Mouse (Mus musculus) intestine, embryonic 16.5 days (tissue): ENCODE results near the gene Susd2. TPM values are rescaled to one million over a fixed set of nuclear protein-coding genes. Genes with fewer than 3 reads are reported as not detected.

Source experiments
- ATAC-seq: fragments of 200-750 bp; cut with Nextera tagmentation; 2 replicates; pipeline ENCODE4 v1.8.0; 2017; ENCODE audit warnings: moderate TSS enrichment, moderate library complexity
- H3K27ac ChIP-seq: fragments of 300-500 bp; sonication (generic); 2 replicates; pipeline ENCODE4 v1.5.1; 2014; ENCODE audit warnings: mild to moderate bottlenecking, low read length
- H3K27me3 ChIP-seq: fragments of 300-500 bp; sonication (generic); replicated peaks from 2 replicates; pipeline ENCODE4 v1.6.1; 2014; ENCODE audit warnings: low read length, control low read depth, mixed read lengths; ENCODE audit not compliant: control insufficient read depth, insufficient read depth
- H3K36me3 ChIP-seq: fragments of 300-500 bp; sonication (generic); 2 replicates; pipeline ENCODE4 v1.6.1; 2014; ENCODE audit warnings: low read length, control low read depth; ENCODE audit not compliant: control insufficient read depth, insufficient read depth
- H3K4me1 ChIP-seq: fragments of 300-500 bp; sonication (generic); 2 replicates; pipeline ENCODE4 v1.6.1; 2014; ENCODE audit warnings: low read length, control low read depth, mixed read lengths; ENCODE audit not compliant: control insufficient read depth, insufficient read depth
- H3K4me2 ChIP-seq: fragments of 300-500 bp; sonication (generic); 2 replicates; pipeline ENCODE4 v1.6.1; 2014; ENCODE audit warnings: low read depth, low read length, control low read depth
- H3K4me3 ChIP-seq: fragments of 300-500 bp; sonication (generic); 2 replicates; pipeline ENCODE4 v1.5.1; 2014; ENCODE audit warnings: mild to moderate bottlenecking, low read length
- H3K9ac ChIP-seq: fragments of 300-500 bp; sonication (generic); 2 replicates; pipeline ENCODE4 v1.6.1; 2014; ENCODE audit warnings: low read depth, low read length
- H3K9me3 ChIP-seq: fragments of 300-500 bp; sonication (generic); 2 replicates; pipeline ENCODE4 v1.6.1; 2016; ENCODE audit warnings: low read length, control low read depth; ENCODE audit not compliant: control insufficient read depth
- WGBS: fragments of 180-500 bp; shearing (Covaris S2); extraction: QIAGEN DNeasy Blood & Tissue Kit; methylation state at CpG from one replicate; pipeline ENCODE4 v1.1.7; 2014; 5-methylcytosine and 5-hydroxymethylcytosine counted together
- polyA plus RNA-seq: library from polyadenylated mRNA; unstranded; fragments of >200 nt; fragmentation: Nextera tagmentation; extraction: Ambion mirVana; gene quantifications from 2 replicates; pipeline ENCODE4 v1.2.1, GENCODE M21; 2015

The Susd2 gene
- polyA plus RNA-seq, 1 experiment from 2014 or later: 19.1 TPM

DNA sequence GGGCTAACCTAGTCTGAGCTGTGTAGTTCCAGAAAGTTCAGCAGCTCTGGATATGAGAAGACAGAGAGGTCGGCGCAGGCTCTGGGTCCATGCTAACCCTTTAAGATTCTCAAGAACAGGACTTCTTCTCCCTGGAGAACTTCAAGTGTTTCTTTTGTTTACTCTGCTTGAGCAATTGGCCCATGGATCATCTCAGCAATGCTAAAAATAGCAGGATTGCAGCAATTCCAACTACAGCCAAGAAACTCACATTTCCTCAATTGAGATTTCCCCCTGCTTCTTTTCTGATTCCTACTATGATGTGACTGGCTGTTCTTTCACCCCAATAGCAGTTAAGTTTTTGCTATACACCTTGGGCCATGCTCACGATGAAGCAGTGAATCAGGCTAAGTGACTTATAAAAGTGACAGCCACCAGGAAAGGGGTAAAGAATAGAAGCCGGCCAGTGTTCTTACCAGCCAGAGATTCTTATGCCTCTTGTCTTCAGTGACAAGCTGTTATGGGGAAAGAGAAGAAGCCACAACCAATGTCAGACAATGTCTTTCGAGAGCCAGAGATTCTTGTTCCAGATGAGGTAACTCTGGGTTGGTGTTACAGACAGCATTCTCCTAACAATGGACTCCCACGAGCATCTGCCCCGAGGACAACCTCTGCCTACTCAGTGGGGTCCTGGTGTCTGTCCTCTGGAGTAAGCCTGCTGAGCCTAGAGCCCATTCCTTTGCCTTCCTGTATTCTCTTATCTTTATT lies 33.2 kb upstream of the Susd2 start:
- H3K9ac ChIP-seq: peak overlapping the region; percentile 17; the same call in 1 of the 2 replicates
- no peaks in the 10 kb centered on the region for H3K27me3 ChIP-seq
- no peaks in the 10 kb centered on the region for H3K36me3 ChIP-seq
- peak overlapping the region; percentile 87 for H3K27ac ChIP-seq
- H3K4me1 ChIP-seq: peaks cover 30% of the 10 kb centered on the region
- no peak overlapping the region for H3K4me3 ChIP-seq
- H3K9me3 ChIP-seq: no peaks in the 10 kb centered on the region
- peak; percentile 69 for ATAC-seq
- 57% methylated on average over 7 of the region's 7 CpGs for WGBS
- no peak overlapping the region for H3K4me2 ChIP-seq

DNA sequence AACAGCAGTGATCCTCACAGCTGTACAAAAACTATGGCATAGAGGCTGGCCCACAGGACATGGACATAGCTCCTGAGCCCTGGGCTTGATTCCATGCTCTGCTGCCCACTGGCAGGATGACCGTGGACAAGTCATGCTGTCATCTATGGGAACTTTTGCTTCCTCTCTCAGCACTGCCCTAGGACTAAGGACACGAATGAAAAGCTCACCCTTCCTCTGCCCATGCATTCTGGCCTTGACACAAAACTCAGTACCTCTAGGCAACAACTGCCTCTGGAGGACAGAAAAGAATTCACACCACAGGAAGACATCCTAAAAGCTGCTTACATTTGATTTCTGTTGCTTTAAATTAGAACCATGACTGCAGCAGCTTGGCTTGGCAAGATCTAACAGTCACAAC lies 32.5 kb upstream of the Susd2 start:
- Histone ChIP-seq H3K9ac (no peak overlapping the region), H3K27me3 (no peaks in the 10 kb centered on the region), H3K4me3 (no peak overlapping the region), H3K27ac (peak overlapping the region; percentile 82), H3K36me3 (no peaks in the 10 kb centered on the region), H3K4me1 (peaks cover 30% of the 10 kb centered on the region), H3K9me3 (no peaks in the 10 kb centered on the region), H3K4me2 (no peak overlapping the region)
- 72% methylated on average over 2 of the region's 2 CpGs for WGBS
- ATAC-seq: no peak

DNA sequence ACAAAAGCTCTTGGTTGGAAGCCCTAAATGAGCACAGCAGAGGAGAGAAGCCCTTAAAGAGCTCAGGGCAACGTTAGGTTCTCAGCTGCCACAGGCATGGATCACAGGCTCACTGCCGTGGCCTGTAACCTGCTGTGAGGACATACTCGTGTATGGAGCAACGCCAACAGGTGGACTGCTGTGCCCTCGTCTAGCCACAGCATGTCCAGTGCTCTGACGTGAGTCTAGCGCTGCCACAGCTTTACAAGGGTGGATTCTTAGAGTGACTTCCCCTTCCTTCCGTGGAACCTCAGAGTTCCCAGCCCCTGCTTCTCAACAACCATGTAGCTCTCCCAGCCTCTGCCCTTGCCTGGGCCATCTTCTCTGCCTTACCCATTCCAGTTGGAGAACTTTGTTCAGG lies 31.8 kb upstream of the Susd2 start:
- Histone ChIP-seq H3K4me2 (no peak overlapping the region), H3K9me3 (no peaks in the 10 kb centered on the region), H3K4me1 (peaks cover 30% of the 10 kb centered on the region), H3K4me3 (no peak overlapping the region), H3K27ac (peak overlapping the region; percentile 82), H3K9ac (no peak overlapping the region), H3K36me3 (0 out of 2 replicates have a peak, but pooled peaks cover under 1% of the 10 kb centered on the region), H3K27me3 (no peaks in the 10 kb centered on the region)
- 88% methylated on average over 8 of the region's 8 CpGs for WGBS
- ATAC-seq: no peak

DNA sequence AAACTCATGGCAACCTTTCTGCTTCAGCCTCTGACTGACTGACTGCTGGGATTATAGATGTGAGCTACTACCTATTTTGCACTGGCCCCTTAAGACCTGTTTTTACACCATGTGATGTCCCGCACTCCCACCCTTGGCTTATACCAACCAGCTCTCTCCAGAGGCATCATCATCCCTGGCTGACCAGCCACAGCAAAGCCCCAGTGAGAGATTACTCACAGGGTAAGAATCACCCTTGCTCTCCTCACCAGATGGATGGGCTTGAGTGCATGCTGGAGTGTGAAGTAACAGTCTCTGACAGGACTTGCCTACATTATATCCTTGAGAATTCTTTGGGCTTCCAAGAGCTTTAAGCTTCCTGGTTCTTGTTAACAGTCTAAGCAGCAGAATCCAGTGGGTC lies 26.1 kb upstream of the Susd2 start:
- 96% methylated on average over 1 of the region's 1 CpGs for WGBS
- no peak overlapping the region for H3K27ac ChIP-seq
- H3K9ac ChIP-seq: no peak overlapping the region
- H3K4me2 ChIP-seq: no peak overlapping the region
- no peaks in the 10 kb centered on the region for H3K27me3 ChIP-seq
- no peaks in the 10 kb centered on the region for H3K9me3 ChIP-seq
- no peak overlapping the region for H3K4me3 ChIP-seq
- no peak for ATAC-seq
- H3K36me3 ChIP-seq: 0 out of 2 replicates have a peak, but pooled peaks cover 4% of the 10 kb centered on the region
- H3K4me1 ChIP-seq: peaks cover 15% of the 10 kb centered on the region; the same call in 1 of the 2 replicates

DNA sequence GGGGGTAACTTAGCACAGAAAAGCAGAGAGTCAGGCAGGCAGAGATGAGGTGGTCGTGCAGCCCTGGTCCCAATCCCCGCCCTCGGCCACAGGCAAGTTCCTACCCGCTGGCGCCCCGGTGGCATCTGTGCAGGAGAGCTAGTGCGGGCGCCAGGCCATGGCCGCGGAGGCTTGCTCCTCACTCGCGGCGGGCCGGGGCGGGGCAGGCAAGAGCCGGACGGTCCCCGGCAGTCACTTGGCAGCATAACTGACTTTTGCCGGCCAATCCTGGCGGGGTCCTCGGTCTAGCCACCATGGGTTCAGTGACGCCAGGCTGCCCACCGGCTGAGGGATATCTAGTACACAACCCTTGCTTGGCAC lies 24.1 kb upstream of the Susd2 start:
- peak; percentile 88 for ATAC-seq
- H3K27me3 ChIP-seq: no peaks in the 10 kb centered on the region
- peak overlapping the region; percentile 83 for H3K9ac ChIP-seq
- H3K4me2 ChIP-seq: peak overlapping the region; percentile 90
- no peaks in the 10 kb centered on the region for H3K9me3 ChIP-seq
- 0 out of 2 replicates have a peak, but pooled peaks cover 7% of the 10 kb centered on the region for H3K36me3 ChIP-seq
- H3K4me1 ChIP-seq: peaks cover 15% of the 10 kb centered on the region; the same call in 1 of the 2 replicates
- 2% methylated on average over 23 of the region's 23 CpGs for WGBS
- peak overlapping the region; percentile 78 for H3K4me3 ChIP-seq
- peak overlapping the region; percentile 56 for H3K27ac ChIP-seq

DNA sequence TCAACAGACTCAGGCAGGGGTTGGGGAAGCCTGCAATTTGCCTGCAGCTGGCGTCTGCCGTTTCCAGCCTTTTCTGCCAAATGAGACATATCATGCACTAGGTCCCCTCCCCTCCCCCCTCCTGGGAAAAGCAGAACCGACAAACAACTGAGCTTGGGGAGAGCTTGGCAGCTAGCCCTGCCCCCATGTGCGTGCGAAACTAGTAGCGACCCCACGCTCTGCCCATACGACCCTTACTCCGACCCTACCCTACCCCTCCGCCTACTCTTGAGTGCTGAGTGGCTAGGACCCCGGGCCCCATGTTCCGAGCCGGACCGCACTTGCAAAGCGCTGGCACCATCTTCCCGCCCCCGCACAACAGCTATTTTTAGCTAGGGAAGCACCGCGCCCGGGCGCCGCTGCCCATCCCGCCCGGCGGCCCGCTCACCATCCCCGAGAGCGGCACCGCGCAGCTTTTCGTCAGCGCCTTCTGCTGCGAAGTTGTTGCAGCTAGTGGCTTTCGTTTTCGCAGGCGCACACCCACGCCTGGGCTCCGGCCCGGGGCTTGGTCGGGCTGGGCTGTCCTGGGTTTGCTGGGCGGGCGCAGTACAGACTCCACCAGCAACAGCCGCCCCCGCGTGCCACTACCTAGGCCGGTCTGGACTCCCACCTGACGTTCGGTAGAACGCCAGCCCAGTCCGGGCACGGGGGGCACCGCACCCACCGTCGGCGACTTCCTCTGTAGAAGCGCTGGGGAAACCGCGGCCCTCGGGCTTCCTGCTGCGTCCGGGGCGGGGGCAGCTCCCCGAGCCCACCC lies 23.5 kb upstream of the Susd2 start:
- H3K4me3 ChIP-seq: peak overlapping the region; percentile 78
- H3K4me2 ChIP-seq: peak overlapping the region; percentile 90
- H3K9ac ChIP-seq: peak overlapping the region; percentile 83
- ATAC-seq: peak; percentile 90
- peak overlapping the region; percentile 56 for H3K27ac ChIP-seq
- WGBS: 1% methylated on average over 63 of the region's 63 CpGs
- H3K27me3 ChIP-seq: no peaks in the 10 kb centered on the region
- 0 out of 2 replicates have a peak, but pooled peaks cover 7% of the 10 kb centered on the region for H3K36me3 ChIP-seq
- peaks cover 15% of the 10 kb centered on the region; the same call in 1 of the 2 replicates for H3K4me1 ChIP-seq
- no peaks in the 10 kb centered on the region for H3K9me3 ChIP-seq

DNA sequence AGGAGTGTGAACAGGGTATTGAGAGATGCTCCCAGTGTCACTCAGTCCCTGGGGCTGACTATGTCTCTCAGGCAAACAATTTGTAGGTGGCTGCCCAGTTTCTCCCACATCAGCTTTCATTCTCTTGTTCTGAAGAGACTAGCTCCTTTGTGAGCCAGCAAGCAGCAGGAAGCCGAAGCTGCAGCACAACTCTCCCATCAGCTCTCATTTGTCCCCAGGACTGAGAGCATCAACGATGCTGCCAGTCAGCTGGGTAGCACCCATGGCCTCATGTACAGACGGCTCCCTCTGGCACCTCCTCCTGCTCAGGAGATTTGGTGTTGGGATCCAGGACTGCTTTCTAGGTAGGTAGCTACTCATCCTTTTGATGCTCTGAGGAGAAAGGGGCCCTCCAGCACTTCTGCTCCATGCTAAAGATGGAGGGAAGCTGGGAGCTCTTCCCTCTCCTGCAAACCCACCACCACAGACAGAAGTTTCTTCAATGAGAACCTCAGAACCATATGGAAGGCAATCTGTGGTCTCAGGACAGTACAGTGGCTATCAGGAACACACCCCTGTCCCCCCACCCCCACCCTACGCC lies 22.7 kb upstream of the Susd2 start:
- 48% methylated on average over 4 of the region's 4 CpGs for WGBS
- H3K4me3 ChIP-seq: peak overlapping the region; percentile 78
- H3K36me3 ChIP-seq: peaks cover 11% of the 10 kb centered on the region; the same call in 1 of the 2 replicates
- peak overlapping the region; percentile 90 for H3K4me2 ChIP-seq
- H3K4me1 ChIP-seq: peaks cover 15% of the 10 kb centered on the region; the same call in 1 of the 2 replicates
- peak overlapping the region; percentile 56; the same call in 1 of the 2 replicates for H3K27ac ChIP-seq
- H3K9ac ChIP-seq: peak overlapping the region; percentile 83
- H3K9me3 ChIP-seq: no peaks in the 10 kb centered on the region
- no peak for ATAC-seq
- H3K27me3 ChIP-seq: no peaks in the 10 kb centered on the region

DNA sequence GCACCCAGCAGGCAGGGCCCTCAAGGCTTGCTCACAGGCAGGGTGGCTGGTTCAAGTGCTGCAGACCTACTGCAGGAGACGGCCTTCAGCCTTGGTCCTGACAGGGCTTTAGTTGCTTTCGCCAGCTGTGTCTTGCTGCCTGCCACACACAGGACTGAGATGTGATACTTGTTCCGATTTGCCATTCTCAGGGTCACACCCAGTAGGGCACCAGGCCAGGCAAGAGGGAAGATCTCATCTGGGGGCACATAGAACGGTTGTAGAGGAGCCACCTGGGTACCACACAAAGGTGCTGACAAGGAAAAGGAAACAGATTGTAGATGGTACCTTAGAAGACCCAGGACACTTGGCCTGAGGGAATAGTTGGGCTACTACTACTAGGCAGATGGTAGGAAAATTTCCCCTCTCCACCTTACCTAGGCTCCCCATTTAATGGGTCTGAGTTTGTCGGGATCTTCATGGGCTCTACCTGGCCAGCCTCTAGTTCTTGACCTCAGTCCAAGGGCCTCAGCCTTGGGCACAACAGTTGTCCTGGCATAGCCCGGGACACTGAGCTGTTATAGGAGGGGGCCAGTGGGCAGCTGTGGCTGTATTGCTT lies 21.0 kb upstream of the Susd2 start:
- Histone ChIP-seq H3K9me3 (no peaks in the 10 kb centered on the region), H3K36me3 (peaks cover 13% of the 10 kb centered on the region), H3K27ac (no peak overlapping the region), H3K4me3 (no peak overlapping the region), H3K4me2 (no peak overlapping the region), H3K27me3 (no peaks in the 10 kb centered on the region), H3K9ac (no peak overlapping the region), H3K4me1 (peaks cover 15% of the 10 kb centered on the region; the same call in 1 of the 2 replicates)
- no peak for ATAC-seq
- 91% methylated on average over 6 of the region's 6 CpGs for WGBS

DNA sequence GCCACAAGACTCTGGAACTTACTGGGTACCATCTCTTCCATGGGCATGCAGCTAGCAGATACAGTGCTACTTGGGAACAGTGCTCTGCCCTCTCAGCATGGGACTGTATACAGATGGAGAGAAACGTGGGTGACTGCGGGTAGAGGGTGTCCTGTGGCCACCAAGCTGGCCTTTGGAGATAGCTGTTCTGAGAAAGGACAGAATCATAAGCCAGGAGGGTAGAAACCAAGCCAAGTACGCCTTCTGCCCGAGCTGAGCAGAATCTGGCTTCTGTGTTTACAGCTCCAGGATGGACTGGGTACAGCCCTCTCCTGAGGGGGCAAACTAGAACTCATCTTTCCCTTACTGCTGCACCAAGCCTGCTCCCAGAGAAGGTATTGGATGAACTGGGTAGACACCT lies 18.8 kb upstream of the Susd2 start:
- no peak for ATAC-seq
- no peak overlapping the region for H3K4me2 ChIP-seq
- H3K9ac ChIP-seq: no peak overlapping the region
- no peaks in the 10 kb centered on the region for H3K27me3 ChIP-seq
- peaks cover 15% of the 10 kb centered on the region for H3K36me3 ChIP-seq
- no peaks in the 10 kb centered on the region for H3K9me3 ChIP-seq
- no peak overlapping the region for H3K27ac ChIP-seq
- 85% methylated on average over 4 of the region's 4 CpGs for WGBS
- H3K4me3 ChIP-seq: no peak overlapping the region
- peaks cover 11% of the 10 kb centered on the region; the same call in 1 of the 2 replicates for H3K4me1 ChIP-seq
